Comparison of ENCODE assay signal across 8 mouse cellular contexts in the genomic region with DNA sequence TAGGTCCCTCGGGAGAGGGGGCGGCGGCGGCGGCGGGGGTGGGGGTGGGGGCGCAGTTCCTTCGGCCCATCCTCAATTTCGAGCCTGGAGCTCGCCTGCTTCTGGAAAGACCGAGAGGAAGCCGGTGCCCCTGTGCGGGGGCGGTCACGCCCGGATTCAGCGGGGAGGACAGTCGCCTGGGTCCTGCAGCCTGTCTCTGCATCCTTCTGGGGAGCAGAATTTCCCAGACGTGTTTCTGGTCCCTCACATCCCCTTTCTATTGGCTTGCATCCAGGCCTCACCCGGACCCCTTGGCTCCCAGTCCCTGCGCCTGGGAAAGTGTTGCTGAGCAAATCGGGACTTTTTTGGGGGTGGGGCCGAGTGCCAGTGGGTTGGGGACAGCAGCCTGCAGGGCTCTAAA. TPM values are rescaled to one million over a fixed set of nuclear protein-coding genes. Genes with fewer than 3 reads are reported as not detected.
DNase-seq lines count a peak whose midpoint lies in the region; ATAC-seq and TF ChIP-seq lines count a peak whose summit lies in the region.

No protein-coding gene starts in this region.

- ATAC-seq in megakaryocyte, adult 5-6 weeks (ENCODE audit: poor library complexity, severe bottlenecking): no peak
- peak; percentile 60; the same call in 1 of the 2 replicates for ATAC-seq in intestine, embryonic 16.5 days
- ATAC-seq in lung, postnatal 0 days: peak; percentile 30
- ATAC-seq in stomach, postnatal 0 days (ENCODE audit: low FRiP score, low TSS enrichment): peak; percentile 22; the same call in 1 of the 2 replicates
- ATAC-seq in megakaryocyte-erythroid progenitor cell, adult 5-6 weeks (replicated peaks; ENCODE audit: low FRiP score, low TSS enrichment, poor library complexity, severe bottlenecking): no peak

- peaks cover 18% of the 10 kb centered on the region for H3K4me1 ChIP-seq in megakaryocyte, embryonic 14.5 days
- peaks cover 9% of the 10 kb centered on the region for H3K4me1 ChIP-seq in intestine, embryonic 16.5 days (ENCODE audit: control insufficient read depth, insufficient read depth, low read length)
- 0 out of 2 replicates have a peak, but pooled peaks cover 4% of the 10 kb centered on the region for H3K4me1 ChIP-seq in lung, postnatal 0 days (ENCODE audit: insufficient read depth, low read depth, low read length)
- H3K4me1 ChIP-seq in stomach, postnatal 0 days (replicated peaks; ENCODE audit: control insufficient read depth, insufficient read depth): no peaks in the 10 kb centered on the region

- no peak for TF ChIP-seq EP300 in lung, postnatal 0 days (IDR thresholded peaks at IDR 0.05)
- TF ChIP-seq EP300 in stomach, postnatal 0 days (optimal IDR thresholded peaks at IDR 0.05): no peak

- no peak for TF ChIP-seq CTCF in lung, postnatal 0 days (IDR thresholded peaks at IDR 0.05)
- TF ChIP-seq CTCF in stomach, postnatal 0 days (IDR thresholded peaks at IDR 0.05; ENCODE audit: low read depth): no peak

- no peaks in the 10 kb centered on the region for H3K36me3 ChIP-seq in megakaryocyte, embryonic 14.5 days (replicated peaks; ENCODE audit: low read length)
- H3K36me3 ChIP-seq in intestine, embryonic 16.5 days (ENCODE audit: control insufficient read depth, insufficient read depth, low read length): no peaks in the 10 kb centered on the region
- H3K36me3 ChIP-seq in lung, postnatal 0 days (ENCODE audit: insufficient read depth, low read length): no peaks in the 10 kb centered on the region
- H3K36me3 ChIP-seq in stomach, postnatal 0 days (ENCODE audit: control insufficient read depth, insufficient read depth, low read length): no peaks in the 10 kb centered on the region

- peak overlapping the region; percentile 86 for H3K4me3 ChIP-seq in megakaryocyte, embryonic 14.5 days (replicated peaks)
- H3K4me3 ChIP-seq in intestine, embryonic 16.5 days (ENCODE audit: low read length): peak overlapping the region; percentile 71
- peak overlapping the region; percentile 63 for H3K4me3 ChIP-seq in lung, postnatal 0 days (ENCODE audit: low read depth, low read length)
- H3K4me3 ChIP-seq in stomach, postnatal 0 days (ENCODE audit: low read depth, low read length): peak overlapping the region; percentile 61

- 0% methylated on average over 15 of the region's 23 CpGs for whole genome bisulfite sequencing in intestine, embryonic 16.5 days
- WGBS in lung, postnatal 0 days: 0% methylated on average over 20 of the region's 23 CpGs
- under 1% methylated on average over 15 of the region's 23 CpGs for WGBS in stomach, postnatal 0 days

- H3K4me2 ChIP-seq in intestine, embryonic 16.5 days (ENCODE audit: low read depth, low read length): peak overlapping the region; percentile 93
- peak overlapping the region; percentile 91 for H3K4me2 ChIP-seq in lung, postnatal 0 days (replicated peaks; ENCODE audit: low read depth, low read length)
- peak overlapping the region; percentile 95 for H3K4me2 ChIP-seq in stomach, postnatal 0 days (replicated peaks; ENCODE audit: low read depth)

- peaks cover 50% of the 10 kb centered on the region for H3K27me3 ChIP-seq in megakaryocyte, embryonic 14.5 days (replicated peaks)
- no peaks in the 10 kb centered on the region for H3K27me3 ChIP-seq in intestine, embryonic 16.5 days (replicated peaks; ENCODE audit: control insufficient read depth, insufficient read depth, low read length)
- no peaks in the 10 kb centered on the region for H3K27me3 ChIP-seq in lung, postnatal 0 days (replicated peaks; ENCODE audit: insufficient read depth, low read length)
- no peaks in the 10 kb centered on the region for H3K27me3 ChIP-seq in stomach, postnatal 0 days (ENCODE audit: control insufficient read depth, insufficient read depth, low read length)

- H3K9ac ChIP-seq in intestine, embryonic 16.5 days (ENCODE audit: low read depth, low read length): peak overlapping the region; percentile 70
- no peak overlapping the region for H3K9ac ChIP-seq in lung, postnatal 0 days (replicated peaks; ENCODE audit: low read depth)
- H3K9ac ChIP-seq in stomach, postnatal 0 days (ENCODE audit: low read length): peak overlapping the region; percentile 64

- H3K9me3 ChIP-seq in megakaryocyte, embryonic 14.5 days: peaks cover 22% of the 10 kb centered on the region
- H3K9me3 ChIP-seq in intestine, embryonic 16.5 days (ENCODE audit: control insufficient read depth, low read length): 0 out of 2 replicates have a peak, but pooled peaks cover 5% of the 10 kb centered on the region
- no peaks in the 10 kb centered on the region for H3K9me3 ChIP-seq in lung, postnatal 0 days (ENCODE audit: low read length)
- no peaks in the 10 kb centered on the region for H3K9me3 ChIP-seq in stomach, postnatal 0 days (ENCODE audit: control insufficient read depth, low read length)

- peak; percentile 48 to 55 for DNase-seq in cerebellum, postnatal 14 days
- peak; percentile 26 to 45 for DNase-seq in frontal cortex, postnatal 10 days (ENCODE audit: low spot score in 2 of 2)
- DNase-seq in lung, postnatal 0 days (ENCODE audit: low spot score): peak; percentile 16
- DNase-seq in stomach, postnatal 0 days (ENCODE audit: low spot score): peak; percentile 25

- H3K27ac ChIP-seq in intestine, embryonic 16.5 days (ENCODE audit: low read length): peak overlapping the region; percentile 20; the same call in 1 of the 2 replicates
- H3K27ac ChIP-seq in lung, postnatal 0 days (ENCODE audit: low read length): 0 out of 2 replicates have a peak overlapping the region, but pooled peaks have one; percentile 14
- H3K27ac ChIP-seq in stomach, postnatal 0 days (replicated peaks): no peak overlapping the region

RNA-seq across cellular contexts. Expression of a gene that starts 0.4 kb away (rescaled TPM):
- 0.28 TPM in 1 of 2 replicates, not detected in the other for polyA plus RNA-seq in megakaryocyte, embryonic 14.5 days (2012; ENCODE audit: insufficient read depth, low replicate concordance)
- total RNA-seq in megakaryocyte, adult 5-6 weeks (2015): 0.41 and 0.69 TPM in 2 replicates
- 0.11 TPM in 1 of 2 replicates, not detected in the other for total RNA-seq in megakaryocyte, adult 5-6 weeks (2017)
- polyA plus RNA-seq in intestine, embryonic 16.5 days (2015; fragmentation: Nextera tagmentation; extraction: Ambion mirVana): 17.6 and 18.1 TPM in 2 replicates
- 19.6 and 21.5 TPM in 2 replicates for polyA plus RNA-seq in lung, postnatal 0 days (2015; fragmentation: Nextera tagmentation; extraction: Ambion mirVana)
- polyA plus RNA-seq in stomach, postnatal 0 days (2015; fragmentation: Nextera tagmentation; extraction: Ambion mirVana): 8.7 and 11.7 TPM in 2 replicates
- not detected in 2 replicates for total RNA-seq in megakaryocyte-erythroid progenitor cell, adult 5-6 weeks (2014; fragmentation: Nextera tagmentation)
- total RNA-seq in megakaryocyte-erythroid progenitor cell, adult 5-6 weeks (2017): not detected in 2 replicates

Comparison
In these comparisons a context has a peak if more than half of its experiments do, and no peak if none do; other contexts are left out.
1. ATAC-seq: peak in intestine, embryonic 16.5 days (single experiment), lung, postnatal 0 days (single experiment) and stomach, postnatal 0 days (single experiment); none in megakaryocyte, adult 5-6 weeks (single experiment) and megakaryocyte-erythroid progenitor cell, adult 5-6 weeks (single experiment).
2. Peak in every context shown above with its lines, with median percentiles within 50 percentile points of each other: H3K4me3 ChIP-seq, DNase-seq and H3K4me2 ChIP-seq.